In the genomic region with DNA sequence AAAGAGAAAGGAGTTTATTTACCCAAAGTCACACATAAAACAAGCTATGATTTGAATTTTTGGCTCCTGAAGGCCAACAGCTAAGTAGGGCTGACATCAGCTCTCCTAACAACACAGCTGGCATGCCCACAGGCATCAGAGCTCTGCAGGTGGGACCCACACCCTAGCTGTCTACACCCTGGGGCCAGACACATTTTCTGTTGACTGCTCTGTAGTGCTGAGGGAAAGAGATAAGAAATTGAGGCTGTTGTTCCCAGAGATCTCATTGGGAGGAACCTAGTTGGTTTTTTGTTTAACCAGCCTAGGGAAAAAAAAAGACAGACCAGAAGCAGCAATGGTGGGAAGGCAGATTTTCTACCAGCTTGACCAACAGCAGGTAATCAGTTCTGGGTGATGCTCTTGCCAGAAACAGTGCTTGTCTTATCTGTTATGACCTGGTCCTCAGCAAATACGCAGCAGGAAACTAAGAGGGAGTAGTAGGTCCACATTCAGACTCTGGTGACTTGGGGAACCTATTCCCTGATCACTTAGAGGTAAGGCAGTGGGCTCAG, we compare ENCODE assay signal across 10 mouse cellular contexts. TPM values are rescaled to one million over a fixed set of nuclear protein-coding genes. Genes with fewer than 3 reads are reported as not detected.
DNase-seq lines count a peak whose midpoint lies in the region; ATAC-seq lines count a peak whose summit lies in the region.
"Had no signal": no experiment of that assay in that cellular context is flagged by ENCODE, and none has a peak within 500 bp of the region (broad histone marks: within the 10 kb centered on the region; RNA-seq: fewer than 3 reads in every experiment).

No protein-coding gene starts in this region.

- no peak for DNase-seq in heart, adult 9 months (ENCODE audit: low spot score in 2 of 2)
- peak; percentile 18 for DNase-seq in thymus, postnatal 4 days
- DNase-seq in thymus, postnatal 10 days (ENCODE audit: low spot score in 2 of 2): no peak
- DNase-seq in liver, embryonic 11.5 days (ENCODE audit: low spot score): no peak
- DNase-seq in gastrocnemius, adult 8-10 months (ENCODE audit: low spot score in 2 of 2): no peak
- DNase-seq in layer of hippocampus, postnatal 36 days: no peak
- DNase-seq: lung, postnatal 4 days had no signal

- H3K36me3 ChIP-seq in heart, embryonic 11.5 days (ENCODE audit: control insufficient read depth, insufficient read depth, low read length): no peaks in the 10 kb centered on the region
- no peaks in the 10 kb centered on the region for H3K36me3 ChIP-seq in liver, embryonic 11.5 days (ENCODE audit: control insufficient read depth, insufficient read depth, low read length)

- peaks cover 37% of the 10 kb centered on the region for H3K27me3 ChIP-seq in heart, embryonic 11.5 days (ENCODE audit: control insufficient read depth, insufficient read depth, low read length)
- H3K27me3 ChIP-seq in liver, embryonic 11.5 days (replicated peaks; ENCODE audit: control insufficient read depth, insufficient read depth, low read length): peaks cover 7% of the 10 kb centered on the region

- peak overlapping the region; percentile 65 for H3K4me3 ChIP-seq in heart, embryonic 11.5 days (ENCODE audit: low read depth, low read length)
- peak overlapping the region; percentile 74 for H3K4me3 ChIP-seq in liver, embryonic 11.5 days (ENCODE audit: low read depth, low read length)

- WGBS in heart, embryonic 11.5 days (ENCODE audit: insufficient replicate concordance): 36% methylated on average over 1 of the region's 1 CpGs
- 29% methylated on average over 1 of the region's 1 CpGs for WGBS in liver, embryonic 11.5 days

- H3K27ac ChIP-seq in heart, embryonic 11.5 days (ENCODE audit: low read depth, low read length): peak overlapping the region; percentile 73
- peak overlapping the region; percentile 91 for H3K27ac ChIP-seq in liver, embryonic 11.5 days (ENCODE audit: low read depth, low read length)

- no peak overlapping the region for H3K9ac ChIP-seq in heart, embryonic 11.5 days (ENCODE audit: low read depth, low read length)
- peak overlapping the region; percentile 64 for H3K9ac ChIP-seq in liver, embryonic 11.5 days (ENCODE audit: low read depth, low read length)

- H3K9me3 ChIP-seq in heart, embryonic 11.5 days (replicated peaks; ENCODE audit: control insufficient read depth, low read length): no peaks in the 10 kb centered on the region
- H3K9me3 ChIP-seq in liver, embryonic 11.5 days (ENCODE audit: control insufficient read depth, low read length): no peaks in the 10 kb centered on the region

- H3K4me2 ChIP-seq in heart, embryonic 11.5 days: peak overlapping the region; percentile 96
- H3K4me2 ChIP-seq in liver, embryonic 11.5 days: peak overlapping the region; percentile 98

- H3K4me1 ChIP-seq in heart, embryonic 11.5 days (ENCODE audit: control insufficient read depth, insufficient read depth, low read length): peaks cover 8% of the 10 kb centered on the region; the same call in 1 of the 2 replicates
- peaks cover 41% of the 10 kb centered on the region for H3K4me1 ChIP-seq in liver, embryonic 11.5 days (replicated peaks; ENCODE audit: control insufficient read depth, insufficient read depth, low read length)

- ATAC-seq in heart, embryonic 11.5 days (replicated peaks; ENCODE audit: insufficient number of reproducible peaks, low FRiP score, low TSS enrichment): peak; percentile 82; the same call in 1 of the 2 replicates
- peak; percentile 92 for ATAC-seq in liver, embryonic 11.5 days (replicated peaks; ENCODE audit: low FRiP score)
- ATAC-seq in frontal cortex, adult (ENCODE audit: low TSS enrichment): no peak

RNA-seq across cellular contexts. Expression of a gene that starts 1.3 kb away (rescaled TPM):
- polyA plus RNA-seq in heart, embryonic 11.5 days (2014; fragmentation: Nextera tagmentation; extraction: Ambion mirVana): 4.0 and 5.4 TPM in 2 replicates
- 20.6 and 21.5 TPM in 2 replicates for polyA plus RNA-seq in liver, embryonic 11.5 days (2014; fragmentation: Nextera tagmentation; extraction: Ambion mirVana)
- total RNA-seq in gastrocnemius, adult 8-10 months (2022): 1 to 10 TPM; 2.0 to 2.2 (median 2.1) TPM
- total RNA-seq in layer of hippocampus, postnatal 36 days (2021): 1 to 10 TPM; 4.2 to 6.9 TPM
- total RNA-seq: CH12.LX had no signal

RNA-seq across cellular contexts. Expression of a gene that starts 42.2 kb away (rescaled TPM):
- 8.6 and 12.0 TPM in 2 replicates for polyA plus RNA-seq in heart, embryonic 11.5 days (2014; fragmentation: Nextera tagmentation; extraction: Ambion mirVana)
- 13.1 and 13.2 TPM in 2 replicates for polyA plus RNA-seq in liver, embryonic 11.5 days (2014; fragmentation: Nextera tagmentation; extraction: Ambion mirVana)
- total RNA-seq in gastrocnemius, adult 8-10 months (2022): 1 to 10 TPM; 3.2 to 5.4 (median 3.9) TPM
- total RNA-seq in layer of hippocampus, postnatal 36 days (2021): 10 to 100 TPM; 11.5 to 16.2 TPM
- total RNA-seq: CH12.LX had no signal

RNA-seq across cellular contexts. Expression of a gene that starts 46.4 kb away (rescaled TPM):
- 1.9 and 2.0 TPM in 2 replicates for polyA plus RNA-seq in heart, embryonic 11.5 days (2014; fragmentation: Nextera tagmentation; extraction: Ambion mirVana)
- 1.3 and 2.1 TPM in 2 replicates for polyA plus RNA-seq in liver, embryonic 11.5 days (2014; fragmentation: Nextera tagmentation; extraction: Ambion mirVana)
- 1 to 10 TPM in 1 of 4 experiments, under 1 TPM in 3; 0.58 to 1.6 (median 0.86) TPM for total RNA-seq in gastrocnemius, adult 8-10 months (2022)
- total RNA-seq in layer of hippocampus, postnatal 36 days (2021): 1 to 10 TPM; 1.5 to 1.9 TPM
- total RNA-seq: CH12.LX had no signal
